Mouse (Mus musculus): Measurements from ENCODE around the gene Ktn1.

The Ktn1 gene

GRCm38 (mm10) chr14:47665061-47665778 is 17.0 kb downstream of the Ktn1 start:
- DNase-seq (ENCODE audit: low spot score in 2 of 2) = no peak

DNA sequence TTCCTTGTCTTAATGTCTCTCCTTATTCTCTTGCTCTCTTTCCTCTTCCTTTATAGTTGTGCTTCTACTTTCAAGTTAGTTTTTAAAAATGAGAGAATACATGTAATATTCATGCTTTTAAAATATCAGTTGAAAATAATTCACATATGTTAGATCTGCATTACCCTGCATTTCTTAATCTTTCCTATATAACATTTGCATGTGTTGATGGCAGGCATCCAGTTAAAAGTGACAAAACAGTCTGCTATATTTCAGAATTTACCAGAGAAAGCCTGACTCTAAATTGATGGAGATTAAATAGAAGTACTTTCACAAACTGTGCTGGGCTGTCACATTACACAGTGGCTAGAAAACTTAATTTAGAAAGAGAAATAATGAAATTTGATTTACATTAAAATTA is 19.8 kb downstream of the Ktn1 start:
- no peak for DNase-seq (ENCODE audit: low spot score in 2 of 2)

- no peak for DNase-seq (ENCODE audit: low spot score in 2 of 2)
Measured at GRCm38 (mm10) chr14:47682886-47683285, 34.6 kb downstream of the Ktn1 start.

DNA sequence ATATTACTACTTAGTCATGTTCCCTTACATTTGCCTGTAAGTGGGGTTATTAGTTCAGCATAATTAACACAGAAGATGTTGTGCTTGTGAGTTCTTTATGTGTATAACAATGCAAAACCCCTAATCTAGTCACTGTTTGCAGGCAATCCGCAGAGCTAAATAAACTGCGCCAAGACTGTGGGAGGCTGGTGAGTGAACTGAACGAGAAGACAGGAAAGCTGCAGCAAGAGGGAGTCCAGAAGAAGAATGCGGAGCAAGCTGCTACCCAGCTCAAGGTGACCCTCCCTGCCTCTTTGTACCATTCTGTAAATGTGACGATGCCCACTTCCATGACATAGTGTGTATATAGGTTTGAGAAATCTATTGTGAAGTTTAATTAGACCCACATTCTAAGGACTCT is 36.3 kb downstream of the Ktn1 start:
- DNase-seq (ENCODE audit: low spot score in 2 of 2) = no peak

DNA sequence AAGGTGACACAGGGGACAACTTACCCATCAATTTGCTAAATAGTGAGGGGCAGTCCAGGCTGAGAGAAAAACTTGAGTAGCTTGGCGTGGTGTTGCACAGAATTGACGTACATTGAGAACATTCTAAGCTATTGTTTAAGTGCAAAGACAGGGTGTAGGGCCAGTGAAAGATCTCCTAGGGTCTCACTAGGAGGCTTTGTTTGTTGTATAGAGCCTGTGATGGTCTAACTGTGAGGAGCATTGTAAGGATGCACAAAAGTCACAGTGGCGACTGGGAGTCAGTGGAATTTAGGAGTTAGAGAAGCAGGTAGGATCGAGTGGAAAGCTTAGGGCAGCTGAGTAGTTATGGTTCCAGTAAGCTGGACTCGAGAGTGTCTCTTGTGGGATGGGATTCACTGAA is 50.9 kb downstream of the Ktn1 start:
- DNase-seq (ENCODE audit: low spot score in 2 of 2) = no peak

GRCm38 (mm10) chr14:47709546-47709945 is 61.3 kb downstream of the Ktn1 start:
- DNase-seq (ENCODE audit: low spot score in 2 of 2) = no peak

DNA sequence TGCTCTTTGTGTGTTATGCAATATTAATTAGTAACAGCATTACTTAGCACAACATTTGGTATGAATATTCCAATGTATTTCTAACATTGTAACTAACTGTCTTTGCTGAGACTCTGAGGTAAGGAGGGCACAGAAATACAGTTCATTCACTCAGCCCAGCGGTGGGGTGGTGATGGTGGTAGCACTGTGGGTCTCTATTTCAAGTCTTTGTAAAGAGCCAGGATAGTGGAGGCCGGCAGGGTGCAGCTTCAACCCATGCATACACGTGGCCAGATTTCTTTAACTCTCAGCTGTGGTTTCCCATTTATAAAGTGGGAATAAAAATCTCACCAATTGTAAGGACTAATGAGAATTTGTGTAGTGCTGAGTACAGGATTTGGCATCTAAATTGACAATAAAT is 67.5 kb downstream of the Ktn1 start:
- no peak for DNase-seq (ENCODE audit: low spot score in 2 of 2)

DNA sequence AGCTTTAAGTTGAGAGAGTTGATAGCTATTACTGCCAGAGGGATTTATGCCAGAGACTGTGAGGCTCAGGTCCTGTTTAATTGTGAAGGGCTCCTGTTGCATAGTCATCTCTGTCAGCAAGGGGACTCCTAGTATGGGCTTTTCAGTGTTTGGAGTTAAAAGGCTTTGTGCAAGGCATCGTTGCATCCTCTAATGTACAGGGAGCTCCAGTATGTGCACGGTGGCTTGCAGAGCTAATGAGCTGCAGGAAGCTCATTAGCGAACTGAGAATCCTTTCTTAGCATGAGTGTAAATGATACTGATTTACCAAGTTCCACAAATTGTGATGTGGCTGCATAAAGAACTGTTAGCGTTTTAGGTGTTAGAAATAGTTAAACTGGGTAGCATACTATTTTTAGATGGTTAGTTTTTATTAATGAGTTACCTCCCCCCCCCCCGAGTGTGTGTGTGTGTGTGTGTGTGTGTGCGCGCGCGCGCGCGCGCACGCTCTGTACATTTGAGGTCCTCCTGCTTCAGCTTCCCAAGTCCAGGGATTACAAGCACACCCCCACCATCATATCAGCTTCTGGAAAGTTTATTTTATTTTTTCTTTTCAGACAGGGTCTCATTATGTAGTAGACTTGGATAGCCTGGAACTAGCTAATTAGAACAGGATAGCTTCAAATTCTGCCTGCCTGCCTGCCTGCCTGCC is 69.8 kb downstream of the Ktn1 start:
- DNase-seq (ENCODE audit: low spot score in 2 of 2) = no peak

GRCm38 (mm10) chr14:47720023-47720422 is 71.8 kb downstream of the Ktn1 start:
- no peak for DNase-seq (ENCODE audit: low spot score in 2 of 2)

DNA sequence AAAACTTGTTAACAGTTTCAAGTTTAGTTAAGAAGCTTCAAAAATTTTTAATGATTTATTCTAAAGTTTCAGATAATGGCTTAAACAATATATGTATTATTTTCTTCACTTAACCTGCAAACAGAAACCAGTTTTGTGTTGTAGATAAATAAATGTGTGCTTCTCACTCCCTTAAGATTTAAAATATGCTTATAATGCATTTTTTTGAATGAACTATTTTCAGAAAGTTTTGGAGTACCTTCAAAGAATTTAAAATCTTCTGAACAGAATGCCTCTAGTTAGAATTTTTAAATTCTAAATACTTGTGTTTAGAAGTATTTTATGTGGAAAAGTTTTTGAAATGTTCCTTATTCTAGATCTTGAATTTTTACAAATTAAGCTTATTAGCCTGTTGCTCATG is 74.8 kb downstream of the Ktn1 start:
- no peak for DNase-seq (ENCODE audit: low spot score in 2 of 2)

- no peak for DNase-seq (ENCODE audit: low spot score in 2 of 2)
Measured at GRCm38 (mm10) chr14:47728594-47728993, 80.3 kb downstream of the Ktn1 start.

DNA sequence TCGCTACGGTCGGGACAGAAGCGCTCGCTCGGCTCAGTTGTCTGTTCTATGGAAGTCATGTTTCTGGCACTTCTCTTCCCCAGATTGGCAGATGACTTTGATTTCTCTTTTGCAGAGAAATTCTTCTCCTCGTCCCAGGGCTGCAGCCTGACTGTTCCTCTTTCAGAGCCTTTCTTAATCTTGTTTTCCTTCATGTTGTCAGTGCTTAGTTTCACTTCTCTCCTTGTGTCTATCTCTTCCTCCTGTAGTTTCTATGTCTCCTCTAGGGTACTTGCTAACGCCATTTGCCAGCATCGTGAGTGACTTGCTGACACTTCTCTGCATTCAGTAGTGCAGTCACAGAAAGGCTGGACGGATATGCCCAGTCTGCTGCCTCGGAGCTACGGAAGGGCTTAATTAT is 87.1 kb downstream of the Ktn1 start:
- DNase-seq (ENCODE audit: low spot score in 2 of 2) = no peak

DNA sequence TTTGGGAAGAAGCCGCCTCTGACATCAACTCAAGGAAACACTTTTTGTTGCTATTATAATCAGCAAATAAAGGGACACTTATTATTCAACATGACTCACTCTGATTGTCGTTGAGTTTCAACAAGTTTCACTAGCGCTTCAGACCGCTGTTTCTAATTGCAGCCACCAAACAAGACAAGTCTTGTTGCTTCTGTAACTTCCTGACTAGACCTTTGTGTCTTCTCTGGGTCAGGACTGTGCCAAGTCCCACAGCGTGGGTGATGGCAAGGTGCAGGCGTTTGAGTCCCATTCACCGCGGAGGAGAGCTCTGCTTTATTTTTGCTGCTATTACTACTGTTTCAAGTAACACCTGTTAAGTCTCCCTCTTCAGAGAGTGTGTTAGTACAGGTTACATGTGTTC is 88.2 kb downstream of the Ktn1 start:
- DNase-seq (ENCODE audit: low spot score in 2 of 2) = no peak

DNA sequence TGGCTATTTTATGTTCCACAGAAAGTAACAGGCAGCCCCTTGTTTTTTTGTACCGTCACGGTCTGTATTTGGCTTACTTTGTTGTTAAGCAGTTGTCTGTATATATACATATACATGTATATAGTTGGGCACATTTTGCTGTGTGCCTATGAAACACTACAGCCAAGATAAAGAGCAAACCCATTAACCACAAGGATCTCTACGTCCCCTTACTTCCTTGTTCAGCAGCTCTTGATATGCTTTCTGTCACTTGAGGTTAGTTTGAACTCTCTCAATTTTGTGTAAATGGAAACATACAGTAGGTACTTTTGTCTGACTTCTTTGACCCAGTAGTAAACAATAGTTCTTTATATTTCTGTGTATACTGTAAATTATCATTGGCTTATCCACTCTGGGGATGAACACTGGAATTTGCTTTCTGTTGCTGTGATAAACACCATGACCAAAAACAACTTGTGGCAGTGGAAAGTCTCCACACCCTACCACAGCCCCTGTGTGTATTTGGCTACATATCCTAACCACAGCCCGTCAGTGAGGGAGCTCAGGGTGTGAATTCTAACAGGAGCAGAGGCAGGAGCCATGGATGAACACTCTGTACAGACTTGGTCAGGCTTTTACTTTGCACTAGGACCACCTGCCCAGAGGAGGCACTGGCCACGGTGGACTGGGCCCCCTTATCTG is 92.2 kb downstream of the Ktn1 start:
- DNase-seq (ENCODE audit: low spot score in 2 of 2) = no peak

- DNase-seq (ENCODE audit: low spot score in 2 of 2) = no peak
Measured at GRCm38 (mm10) chr14:47741046-47741445, 92.8 kb downstream of the Ktn1 start.

DNA sequence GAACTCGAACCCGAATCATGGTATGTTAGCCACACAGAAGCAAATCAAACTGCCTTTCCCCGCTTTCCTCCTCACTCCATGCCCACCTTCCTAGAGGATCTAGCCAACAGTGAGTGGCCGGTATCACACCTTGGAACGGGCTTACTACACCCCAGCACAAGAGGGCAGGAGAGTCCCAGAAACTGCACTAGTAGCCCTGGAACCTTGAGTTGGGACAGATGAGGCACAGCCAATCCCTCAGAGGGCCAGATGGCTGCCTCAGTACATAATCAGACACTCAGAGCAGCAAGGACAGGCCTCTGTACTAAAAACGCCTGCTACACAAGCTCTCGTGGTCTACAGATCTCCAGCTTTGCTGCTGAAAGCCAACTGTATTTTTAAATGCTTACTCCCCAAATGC is 94.4 kb downstream of the Ktn1 start:
- no peak for DNase-seq (ENCODE audit: low spot score in 2 of 2)

GRCm38 (mm10) chr14:47745086-47745485 is 96.8 kb downstream of the Ktn1 start:
- no peak for DNase-seq (ENCODE audit: low spot score in 2 of 2)

DNA sequence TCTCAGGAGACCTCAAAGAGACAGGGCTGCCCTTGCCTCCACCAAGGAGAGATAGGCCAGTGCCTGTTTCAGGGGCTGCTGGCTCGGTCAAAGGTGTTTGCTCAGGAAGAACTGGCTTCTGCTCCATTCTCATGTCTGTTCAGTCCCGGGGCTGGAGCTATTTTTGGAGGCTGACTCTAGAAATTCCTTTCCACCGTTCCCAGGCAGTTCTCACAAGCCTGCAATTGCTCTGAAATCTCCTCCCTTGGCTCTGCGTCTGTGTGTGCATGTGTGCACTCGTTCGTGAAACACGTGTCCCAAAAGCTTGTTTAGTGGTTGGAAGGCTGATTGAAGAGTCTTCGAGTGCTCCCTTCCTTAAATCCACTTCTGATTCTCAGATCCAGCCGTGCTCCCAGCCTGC is 99.3 kb downstream of the Ktn1 start:
- DNase-seq (ENCODE audit: low spot score in 2 of 2) = no peak

GRCm38 (mm10) chr14:47748714-47749113 is 100.5 kb downstream of the Ktn1 start:
- no peak for DNase-seq (ENCODE audit: low spot score in 2 of 2)

GRCm38 (mm10) chr14:47751422-47752205 is 103.4 kb downstream of the Ktn1 start:
- peak in 1 of 2 experiments; percentile 21 for DNase-seq (ENCODE audit: low spot score in 2 of 2)

DNA sequence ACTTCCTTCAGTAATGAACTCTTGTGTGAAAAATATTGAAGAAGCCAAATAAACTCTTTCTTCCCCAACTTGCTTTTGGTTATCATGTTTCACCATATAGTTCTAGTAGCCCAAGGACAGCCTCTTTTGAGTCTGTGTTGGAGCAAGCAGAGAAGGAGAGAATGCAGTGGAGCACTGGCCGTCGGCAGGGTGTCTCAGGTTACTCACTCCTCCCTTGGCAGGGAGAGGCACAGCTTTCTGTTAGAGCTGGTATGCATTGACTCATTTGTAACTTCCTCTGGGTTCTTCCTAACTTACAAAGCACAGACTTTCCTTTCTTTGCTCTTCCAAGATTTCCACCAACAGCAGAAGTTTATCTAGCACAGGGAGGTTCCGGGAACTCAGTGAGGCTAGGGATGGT is 105.3 kb downstream of the Ktn1 start:
- no peak for DNase-seq (ENCODE audit: low spot score in 2 of 2)

DNA sequence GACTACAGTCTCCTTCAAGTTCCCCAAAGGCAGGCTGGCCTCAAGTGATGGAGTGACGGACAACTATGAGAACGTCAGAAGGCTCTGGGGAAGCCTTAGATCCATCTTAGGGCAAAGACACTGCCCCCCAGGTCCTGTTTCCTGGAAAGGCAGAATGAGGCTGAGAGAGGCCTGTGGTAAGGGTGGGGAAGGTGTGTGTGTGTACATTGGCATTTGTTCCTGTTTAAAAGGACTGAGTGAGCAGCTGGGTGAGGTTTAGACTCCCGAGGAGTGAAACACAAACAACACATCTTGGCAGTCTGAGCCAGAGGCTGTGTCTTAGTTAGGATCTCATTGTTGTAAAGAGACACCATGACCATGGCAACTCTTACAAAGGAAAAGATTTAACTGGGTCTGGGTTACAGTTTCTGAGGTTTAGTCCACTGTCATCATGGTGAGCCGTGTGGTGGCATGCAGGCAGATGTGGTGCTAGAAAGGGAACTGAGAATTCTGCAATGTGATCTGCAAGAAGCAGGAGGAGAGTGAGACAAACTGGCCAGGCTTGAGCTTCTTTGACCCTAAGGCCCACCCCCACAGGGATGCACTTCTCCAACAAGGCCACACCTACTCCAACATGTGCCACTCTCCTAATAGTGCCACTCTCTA is 106.1 kb downstream of the Ktn1 start:
- no peak for DNase-seq (ENCODE audit: low spot score in 2 of 2)

Data from spleen, postnatal 4 days (tissue).